Mouse (Mus musculus): ENCODE measurements around the gene Ncf2.
"Not testable (repeated sequence)": the region's sequence is repeated elsewhere in the genome, so short reads cannot be mapped to it uniquely, and the experiment has no call there.

Ncf2 gene

DNA sequence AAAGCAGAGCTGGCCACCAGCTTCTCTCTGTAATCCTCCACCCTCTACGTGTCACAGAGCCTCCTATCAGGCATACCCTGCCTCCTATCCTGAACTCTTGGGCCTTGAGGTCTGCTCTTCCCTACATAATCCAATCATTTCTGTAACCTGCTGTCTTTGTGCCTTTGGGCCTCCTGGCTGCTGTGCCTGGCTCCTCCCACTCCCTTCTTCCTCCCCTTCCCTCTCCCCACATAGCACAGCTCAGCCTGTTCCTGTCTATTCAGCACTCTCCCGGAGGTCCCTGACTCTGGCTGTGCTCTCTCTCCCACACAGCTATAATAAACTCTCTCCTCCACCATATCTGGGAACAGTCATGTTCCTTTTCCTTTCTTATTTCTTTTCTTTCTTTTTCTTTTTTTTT, at the start of gene Ncf2:
Ncf2 (plus strand) TSS at position 298 of the 400 bp plus-strand sequence.
- DNase-seq (ENCODE audit: low read depth): no peak

DNA sequence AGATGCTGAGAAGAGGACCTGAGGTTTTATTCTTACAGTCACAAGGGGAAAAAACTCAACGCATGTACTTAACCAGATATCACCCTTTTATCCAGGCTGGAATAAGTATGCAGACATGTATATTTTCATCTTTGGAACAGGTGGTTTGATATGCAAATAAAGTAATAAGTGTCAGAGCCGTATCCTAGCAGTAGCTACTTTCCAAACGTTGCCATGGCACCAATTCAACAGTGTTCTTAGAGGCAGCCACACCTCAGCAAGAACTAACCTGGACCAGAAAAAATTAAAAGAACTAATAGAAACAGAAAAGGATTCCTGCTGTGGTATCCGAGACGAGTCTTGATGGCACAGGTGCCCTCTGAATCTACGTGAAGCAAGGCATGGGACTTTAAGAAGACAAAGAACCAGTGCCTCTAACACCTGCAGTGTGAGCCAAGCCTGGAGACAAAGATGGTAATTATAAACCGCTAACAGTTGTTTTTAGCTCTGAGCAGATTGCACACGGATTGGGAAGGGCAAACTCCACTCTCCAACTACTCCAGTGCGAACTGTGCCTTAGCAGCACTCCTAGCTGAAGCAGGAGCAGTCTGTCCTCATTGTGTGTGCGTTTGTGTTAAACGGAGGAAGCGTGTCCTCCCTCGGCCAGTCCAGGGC, 49.6 kb upstream of the Ncf2 start, which contains the start of gene Apobec4:
Apobec4 (plus strand) TSS at position 240 of the 654 bp plus-strand sequence.
- no peak for DNase-seq (ENCODE audit: low read depth)

DNA sequence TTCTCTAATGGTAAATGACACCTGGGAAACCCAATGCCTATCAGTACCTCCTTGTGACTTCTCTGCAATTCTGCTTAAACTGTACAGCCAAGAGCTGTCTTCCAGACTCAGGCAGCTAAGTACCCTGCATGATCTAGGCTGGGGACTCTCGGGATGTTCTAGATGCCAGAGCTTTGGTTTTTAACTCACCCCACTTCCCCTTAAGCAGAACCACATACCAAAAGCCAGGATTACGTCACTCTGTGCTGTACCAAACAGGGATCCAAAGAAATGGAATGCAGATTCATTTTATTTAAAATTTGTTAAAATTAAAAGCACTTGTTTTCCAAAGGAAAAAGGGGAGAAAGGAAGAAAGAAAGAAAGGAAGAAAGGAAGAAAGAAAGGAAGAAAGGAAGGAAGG, 38.2 kb upstream of the Ncf2 start:
- DNase-seq (ENCODE audit: low read depth): no peak

DNA sequence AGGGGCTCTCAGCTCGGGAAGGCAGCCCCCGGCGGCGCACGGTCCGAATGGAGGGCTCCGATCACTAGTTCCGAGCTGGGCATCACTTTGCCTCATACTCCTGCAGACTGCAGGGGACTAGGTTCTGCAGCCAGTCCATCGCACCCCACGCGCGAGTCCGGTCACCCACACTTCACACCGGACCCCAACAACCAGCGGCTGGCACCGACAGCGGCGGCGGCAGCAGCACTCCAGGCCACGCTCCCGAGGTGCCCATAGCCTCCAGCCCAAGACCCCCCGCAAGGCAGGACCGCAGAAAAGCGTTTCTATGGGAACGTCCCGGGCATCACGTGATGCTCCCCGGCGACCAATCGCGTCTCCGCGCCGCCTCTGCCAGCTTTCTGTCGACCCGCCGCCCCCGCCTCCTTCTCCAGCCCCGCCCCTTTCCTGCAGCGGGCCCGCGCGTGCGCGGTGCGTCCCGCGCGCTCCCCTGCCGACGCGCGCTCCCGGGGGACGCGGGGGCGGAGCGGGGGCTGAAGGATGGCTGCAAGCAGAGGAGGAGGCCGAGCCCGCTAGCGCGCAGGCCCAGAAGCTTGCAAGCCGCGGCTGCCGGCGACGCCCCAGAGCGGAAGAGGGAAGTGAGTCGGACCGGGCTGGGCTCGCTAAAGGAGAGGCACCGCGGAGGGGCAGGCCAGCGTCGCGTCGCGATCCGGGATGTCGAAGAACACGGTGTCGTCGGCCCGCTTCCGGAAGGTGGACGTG, 33.8 kb upstream of the Ncf2 start, which contains the start of the genes Rgl1 and Arpc5:
Rgl1 (minus strand) TSS at position 320 of the 741 bp plus-strand sequence.
Arpc5 (plus strand) TSS at position 511 of the 741 bp plus-strand sequence.
- peak; percentile 98 for DNase-seq (ENCODE audit: low read depth)

DNA sequence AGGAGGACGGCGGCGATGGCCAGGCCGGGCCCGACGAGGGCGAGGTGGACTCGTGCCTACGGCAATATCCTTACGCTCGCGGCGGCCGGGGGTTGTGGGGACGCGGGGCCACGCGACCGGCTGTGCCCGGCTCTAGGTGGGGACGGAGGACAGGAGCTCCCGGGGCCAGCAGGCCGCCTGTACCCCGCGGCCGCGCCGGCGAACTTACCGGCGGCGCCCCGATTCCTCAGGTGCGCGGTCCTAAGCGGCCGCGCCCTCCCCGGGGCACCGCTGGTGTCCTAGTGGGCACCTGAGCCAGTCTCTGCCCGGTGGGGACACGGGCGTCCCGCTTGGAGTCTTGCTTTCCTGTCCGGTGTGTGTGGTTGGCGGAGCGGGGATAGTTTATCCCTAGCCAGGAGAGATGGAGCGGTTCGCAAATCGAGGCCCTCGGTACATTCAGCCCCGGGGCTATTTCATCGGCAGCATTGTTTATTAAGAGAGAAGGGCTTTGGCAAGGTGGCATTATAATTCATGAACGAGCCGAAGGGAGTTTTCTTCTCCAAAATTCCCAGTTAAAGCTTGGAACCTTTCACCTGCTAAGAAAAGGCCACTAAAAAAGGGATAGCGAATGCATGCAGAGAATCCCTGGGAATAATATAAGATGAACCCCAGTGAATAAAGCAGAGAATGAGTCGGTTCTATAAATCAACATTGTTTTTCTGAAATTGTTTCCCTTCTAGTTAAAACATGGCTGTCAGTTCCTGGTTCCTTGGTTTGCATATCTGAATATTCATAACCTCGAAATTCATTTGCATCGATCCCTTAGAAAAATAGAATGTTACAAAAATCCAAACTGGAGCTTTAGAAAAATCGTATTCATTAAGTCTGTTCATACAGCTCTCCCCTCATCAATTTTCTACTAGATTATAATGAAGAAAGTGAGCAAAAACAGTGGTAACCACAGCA, 32.9 kb upstream of the Ncf2 start:
- DNase-seq (ENCODE audit: low read depth): peak; percentile 75

DNA sequence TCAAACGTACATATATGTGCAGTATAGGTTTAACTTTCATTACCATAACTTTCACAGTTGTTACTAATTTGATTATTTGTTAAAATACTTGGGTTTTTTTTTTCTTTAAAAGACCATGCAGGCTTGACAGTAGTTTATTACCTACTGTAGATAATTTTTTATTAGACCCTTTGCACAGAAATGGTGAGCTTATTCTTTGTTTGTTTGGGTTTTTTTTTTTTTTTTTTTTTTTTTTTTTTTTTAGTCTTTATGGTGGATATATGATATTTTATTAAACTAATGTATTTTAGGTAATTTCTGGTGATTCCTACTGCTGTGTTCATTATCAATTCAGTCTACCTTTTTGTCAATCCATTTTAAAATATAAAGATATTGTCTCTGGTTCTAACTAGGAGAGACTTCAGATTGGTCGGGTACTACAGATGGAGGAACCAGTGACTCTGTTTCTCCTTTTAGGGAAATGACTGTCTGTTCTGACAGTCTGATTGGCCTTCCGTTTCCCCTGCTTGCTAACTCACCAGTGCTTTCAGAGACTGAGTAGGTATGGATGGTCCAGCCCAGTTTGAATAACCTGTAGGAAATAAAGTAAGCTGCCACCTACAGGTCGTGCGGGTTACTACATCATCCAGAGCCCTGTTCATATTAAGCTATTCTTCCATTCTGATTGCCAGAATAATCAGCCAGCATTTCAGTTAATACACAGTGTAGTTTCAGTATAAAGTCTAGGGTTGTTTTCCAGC, 32.1 kb upstream of the Ncf2 start:
- peak; percentile 94 for DNase-seq (ENCODE audit: low read depth)

DNA sequence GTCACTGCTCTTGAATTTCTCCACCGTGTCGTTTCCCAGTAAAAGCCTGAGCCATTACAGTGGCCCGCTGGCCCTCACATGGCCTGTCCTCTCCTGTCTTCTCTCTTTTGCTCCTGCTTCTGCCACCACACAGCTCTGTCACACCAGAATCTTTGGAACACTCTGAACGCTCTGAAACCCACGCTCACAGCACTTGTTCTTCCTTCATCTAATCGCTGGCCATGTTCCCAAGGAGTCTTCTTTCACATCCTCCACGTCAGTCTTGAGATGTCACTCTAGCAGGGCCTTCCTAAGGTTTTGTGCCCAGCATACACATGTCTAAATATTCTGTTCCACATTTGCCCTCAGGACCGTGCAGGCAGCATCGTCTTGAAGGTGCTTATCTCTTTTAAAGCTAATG, 29.0 kb upstream of the Ncf2 start:
- DNase-seq (ENCODE audit: low read depth): no peak

DNA sequence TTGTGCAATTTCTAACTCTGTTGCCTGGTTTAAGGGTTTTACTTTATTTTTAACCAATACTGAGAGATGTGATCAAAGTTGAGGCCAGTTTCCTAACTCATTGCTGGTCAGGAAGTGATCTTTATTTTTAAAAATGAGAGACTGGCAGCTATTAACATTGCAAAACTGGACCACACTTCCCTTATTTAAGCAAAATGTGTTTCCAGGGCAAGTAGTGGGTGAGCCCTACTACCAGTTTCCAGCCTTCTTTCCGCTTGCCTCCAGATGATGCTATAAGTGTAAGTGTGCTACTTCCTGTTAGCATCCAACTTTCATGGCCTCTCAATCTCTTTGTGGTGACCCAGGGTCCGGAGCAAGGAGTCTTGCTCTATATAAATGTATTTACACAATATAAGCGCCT, 25.4 kb upstream of the Ncf2 start:
- DNase-seq (ENCODE audit: low read depth): not testable (repeated sequence)

DNA sequence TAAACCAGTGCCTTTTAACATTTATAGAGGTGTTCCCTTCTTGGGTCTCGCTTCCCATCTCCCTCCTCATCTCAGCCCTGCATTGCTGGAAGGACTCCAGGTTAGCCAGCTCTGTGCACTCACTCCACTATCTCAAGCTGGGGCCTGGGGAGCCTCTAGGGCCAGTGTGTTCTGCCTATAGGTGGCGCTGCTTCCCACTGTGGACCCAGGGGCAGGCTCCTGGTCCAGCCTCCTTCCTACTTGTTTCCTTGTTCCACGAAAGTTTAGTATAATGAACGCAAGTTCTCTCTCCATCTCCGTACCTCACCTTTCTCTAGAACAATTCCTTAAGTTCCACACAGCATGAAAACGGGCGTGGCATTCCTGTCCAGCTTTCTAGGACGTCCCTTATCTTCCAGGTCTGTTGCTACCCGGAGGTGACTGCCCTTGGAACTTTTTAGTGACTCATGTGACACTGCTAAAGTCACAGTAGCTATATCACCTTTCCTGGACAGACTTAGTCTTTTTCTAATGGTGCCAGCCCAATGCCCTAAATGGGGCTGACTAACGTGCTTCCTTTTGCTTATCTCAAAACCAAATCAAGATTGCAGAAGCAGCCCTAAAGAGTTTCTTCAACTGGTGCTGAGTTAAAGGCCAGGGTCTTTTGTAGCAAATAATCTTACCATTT, 20.8 kb upstream of the Ncf2 start:
- DNase-seq (ENCODE audit: low read depth): peak; percentile 72

DNA sequence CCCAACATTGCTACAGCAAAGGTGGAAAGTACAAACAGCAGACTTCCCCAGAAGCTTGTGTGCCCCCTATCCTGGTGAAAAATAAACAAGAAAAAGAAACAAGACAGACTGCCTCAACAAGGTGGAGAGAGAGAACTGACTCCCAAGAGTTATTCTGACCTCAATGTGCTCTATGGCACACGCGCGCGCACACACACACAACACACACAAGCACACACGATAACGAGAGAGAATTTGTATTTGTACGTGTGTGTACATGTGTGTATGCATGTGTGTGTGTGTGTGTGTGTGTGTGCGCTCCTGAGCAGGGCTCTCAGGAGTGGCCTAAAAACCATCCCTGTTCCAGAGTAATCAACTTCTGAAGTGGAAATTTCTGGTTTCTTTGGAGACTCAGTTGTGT, 15.4 kb upstream of the Ncf2 start:
- DNase-seq (ENCODE audit: low read depth): no peak

DNA sequence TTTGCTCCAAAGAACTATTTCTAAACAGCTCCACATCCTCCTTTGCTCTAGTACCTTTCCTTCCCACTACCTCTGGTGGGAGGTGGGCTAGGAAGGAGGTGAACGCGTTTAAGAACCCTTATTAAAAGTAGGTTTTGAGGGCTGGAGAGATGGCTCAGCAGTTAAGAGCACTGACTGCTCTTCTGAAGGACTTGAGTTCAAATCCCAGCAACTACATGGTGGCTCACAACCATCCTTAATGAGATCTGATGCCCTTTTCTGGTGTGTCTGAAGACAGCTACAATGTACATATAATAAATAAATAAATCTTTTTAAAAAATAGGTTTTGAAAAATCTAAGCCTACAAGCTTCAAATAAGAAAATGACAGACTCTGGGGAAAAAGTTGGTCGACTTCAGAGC, 14.5 kb upstream of the Ncf2 start:
- DNase-seq (ENCODE audit: low read depth): not testable (repeated sequence)

DNA sequence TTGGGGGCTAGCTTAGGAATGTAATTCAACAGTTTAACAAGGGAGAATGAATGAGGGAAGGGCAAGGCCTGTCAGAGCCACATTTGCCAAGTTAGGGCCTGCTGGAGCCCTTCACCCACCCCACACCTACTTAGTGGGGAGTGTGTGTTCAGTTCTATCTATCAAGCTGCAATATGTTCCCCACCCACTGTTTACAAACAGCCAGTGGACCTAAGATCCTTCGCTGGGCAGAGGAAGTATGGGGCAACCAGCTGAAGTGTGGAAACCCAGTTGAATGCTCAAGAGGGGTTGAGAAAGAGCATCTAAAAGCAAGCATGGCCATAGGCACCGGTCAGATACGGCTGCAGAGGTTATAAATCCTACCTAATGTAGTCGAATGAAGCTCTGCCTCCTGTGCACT, 13.0 kb upstream of the Ncf2 start:
- no peak for DNase-seq (ENCODE audit: low read depth)

DNA sequence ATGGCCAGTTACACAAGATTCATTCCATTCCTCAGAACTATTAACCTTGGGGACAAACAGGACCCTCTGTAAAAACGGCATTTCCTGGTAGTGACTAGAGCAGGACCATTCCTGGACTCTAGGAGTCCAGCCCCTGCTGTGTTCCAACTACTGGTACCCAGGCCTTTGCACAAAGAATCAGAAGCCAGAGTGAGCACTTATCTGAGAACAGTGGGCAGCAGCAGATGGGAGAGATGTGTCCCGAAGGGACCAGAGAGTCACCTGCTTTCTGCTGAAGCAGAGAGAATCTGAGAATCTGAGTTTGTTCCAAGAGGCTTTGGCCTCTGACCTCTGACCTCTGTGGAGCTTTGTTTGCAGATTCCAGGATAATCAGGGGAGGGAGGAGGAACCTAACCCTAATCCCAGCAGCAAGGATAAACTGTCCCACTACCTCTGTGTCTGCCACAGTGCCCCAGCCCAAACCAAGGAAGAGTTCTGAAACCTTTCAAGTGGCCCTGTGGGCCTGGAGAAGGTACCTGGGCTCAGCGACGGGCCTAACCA, 11.8 kb upstream of the Ncf2 start:
- no peak for DNase-seq (ENCODE audit: low read depth)

DNA sequence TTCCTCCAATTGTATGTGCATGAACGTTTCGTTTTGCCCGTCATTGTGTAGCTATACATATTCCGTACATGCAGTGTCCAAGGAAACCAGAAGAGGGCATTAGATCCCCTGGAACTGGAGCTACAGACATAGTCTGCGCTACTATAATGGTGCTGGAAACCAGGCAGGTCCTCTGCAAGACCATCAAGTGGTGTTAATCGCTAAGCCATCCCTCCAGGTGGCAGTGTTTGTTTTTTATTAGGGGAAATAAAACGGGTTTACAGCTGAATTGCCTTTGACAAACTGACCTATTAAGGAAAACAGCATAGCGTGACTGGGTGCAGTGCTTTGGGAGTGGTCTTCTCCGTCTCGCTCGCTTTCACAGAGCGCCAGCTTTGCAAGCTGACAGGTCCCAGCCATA, 9.7 kb upstream of the Ncf2 start:
- DNase-seq (ENCODE audit: low read depth): peak; percentile 48

DNA sequence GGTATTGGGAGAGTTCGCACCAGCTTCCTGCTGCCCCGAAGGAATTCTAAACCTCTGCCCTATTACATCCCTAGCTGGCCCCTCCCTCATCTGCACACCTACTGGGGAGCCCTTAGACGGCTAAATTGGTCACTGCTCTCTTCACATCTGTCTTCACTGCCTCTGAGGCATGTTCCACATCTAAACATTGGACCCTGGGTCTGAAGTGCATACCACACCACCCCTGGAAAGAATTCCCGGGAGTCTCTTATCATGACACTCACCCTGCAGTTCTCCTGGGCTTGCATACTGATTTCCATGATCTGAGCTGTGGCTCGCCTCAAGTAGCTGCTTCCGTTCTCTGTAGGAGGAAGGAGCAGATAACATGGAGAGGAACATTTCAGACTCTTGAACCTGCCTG, 9.2 kb upstream of the Ncf2 start:
- no peak for DNase-seq (ENCODE audit: low read depth)

DNA sequence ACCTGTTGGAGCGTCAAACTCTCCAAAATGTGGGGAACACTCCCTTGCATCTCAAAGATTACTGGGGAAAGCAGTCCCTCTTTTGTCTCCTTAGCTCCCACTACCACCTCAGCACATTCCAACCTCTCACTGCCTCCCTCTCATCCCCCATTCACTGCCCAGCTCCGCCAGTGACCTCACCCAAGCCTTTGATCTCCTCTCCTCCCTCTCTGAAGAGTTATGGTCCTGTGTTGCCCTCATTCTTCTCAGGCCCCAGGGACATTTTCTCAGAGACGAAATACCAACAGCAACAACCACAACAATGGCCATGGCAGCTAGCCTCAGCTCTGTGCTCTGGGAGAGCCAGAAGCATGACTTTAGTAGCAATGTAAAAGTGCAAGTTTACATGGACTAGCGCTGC, 8.7 kb upstream of the Ncf2 start:
- DNase-seq (ENCODE audit: low read depth): no peak

DNA sequence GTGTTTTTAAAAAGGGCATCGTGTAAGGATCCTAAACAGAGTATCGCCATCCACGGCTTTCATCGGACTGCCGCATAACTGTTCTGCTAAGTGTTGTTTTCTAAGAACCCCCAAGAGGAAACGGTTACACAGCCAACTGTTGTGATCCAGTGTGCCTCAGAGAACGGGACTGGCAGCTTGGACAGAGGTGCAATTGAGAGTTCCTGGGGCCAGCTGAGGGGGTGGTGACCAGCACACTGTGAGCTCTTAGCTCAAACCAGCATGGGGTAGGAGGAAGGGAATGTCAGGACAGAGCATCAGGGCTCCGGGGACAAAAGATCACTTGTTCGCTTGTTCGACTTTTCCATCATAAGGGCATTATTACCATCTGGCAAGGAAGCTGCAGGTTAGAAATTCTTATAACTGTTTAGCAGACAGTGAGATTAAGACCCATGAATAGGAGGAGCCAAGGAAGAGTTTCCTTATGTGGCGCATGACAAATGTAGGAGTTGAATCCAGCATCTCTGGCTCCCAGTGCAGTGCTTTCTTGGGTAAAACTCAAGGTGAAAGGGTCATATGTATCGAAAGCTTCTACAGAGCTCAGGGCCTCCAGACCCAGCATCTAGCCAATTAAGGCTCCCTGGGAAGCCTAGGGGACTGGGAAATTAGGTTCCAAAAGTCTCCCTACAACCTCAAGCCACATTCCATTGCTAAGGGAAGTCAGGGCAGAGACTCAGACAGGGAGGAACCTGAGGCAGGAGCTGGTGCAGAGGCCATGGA, 7.1 kb upstream of the Ncf2 start:
- no peak for DNase-seq (ENCODE audit: low read depth)

DNA sequence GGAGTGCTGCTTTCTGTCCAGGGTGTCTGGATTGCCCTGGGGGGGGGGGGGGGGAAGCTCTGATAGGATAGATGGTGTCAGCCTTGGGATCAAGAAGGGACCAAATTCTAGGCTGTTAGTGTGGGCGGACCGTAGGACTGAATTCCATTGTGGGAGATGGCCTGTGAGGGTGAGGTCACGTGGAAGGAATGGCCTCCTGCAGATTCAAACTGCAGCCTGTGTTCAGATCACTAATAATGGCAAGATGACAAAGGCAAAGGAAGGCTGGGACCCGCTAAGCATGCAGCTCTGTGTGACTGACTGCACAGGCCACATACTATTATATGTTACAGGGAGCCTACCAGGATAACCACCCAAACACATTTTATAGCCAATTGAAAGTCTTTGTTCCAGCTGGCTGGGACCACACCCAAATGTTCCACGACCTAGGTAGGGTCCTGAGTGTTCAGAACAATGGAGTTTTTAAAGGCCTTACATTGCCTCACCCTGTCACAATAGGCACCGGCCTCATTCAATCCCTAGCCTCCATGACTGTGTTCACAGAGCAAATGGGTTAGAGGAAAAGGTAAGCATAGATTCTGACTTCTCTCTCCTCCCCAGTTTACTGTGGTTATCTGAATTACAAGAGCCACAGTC, 6.4 kb upstream of the Ncf2 start:
- DNase-seq (ENCODE audit: low read depth): no peak

DNA sequence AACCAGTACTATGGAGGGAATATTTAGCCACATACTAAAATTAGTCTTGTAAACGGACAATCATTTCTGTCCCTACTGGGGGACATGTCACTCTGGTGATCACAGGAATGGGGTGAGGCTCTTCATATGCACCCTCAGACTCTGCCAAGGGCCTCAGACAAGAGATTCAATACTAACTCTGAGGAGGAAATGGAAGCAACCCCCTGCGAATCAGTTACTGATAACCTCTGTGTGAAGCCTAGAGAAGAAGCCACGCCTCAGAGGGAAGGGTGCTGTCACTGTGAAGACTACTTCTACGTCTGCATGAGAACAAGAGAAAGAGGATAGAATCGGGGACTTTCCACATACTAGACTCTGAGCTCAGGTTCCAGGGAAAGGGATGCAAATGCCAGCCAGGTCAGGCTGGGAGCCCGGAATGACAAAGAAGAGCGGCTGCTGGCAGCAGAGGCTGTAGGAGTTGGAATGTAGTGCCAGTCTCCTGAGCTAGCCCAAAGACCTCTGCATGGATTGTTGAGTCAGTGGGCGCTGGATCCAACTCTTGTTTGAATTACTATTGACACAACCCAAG, 4.2 kb upstream of the Ncf2 start:
- DNase-seq (ENCODE audit: low read depth): no peak

All from induced T-regulatory cell, adult 2 months (primary cell).